Comparison of ENCODE assay signal across 8 mouse cellular contexts in the genomic region with DNA sequence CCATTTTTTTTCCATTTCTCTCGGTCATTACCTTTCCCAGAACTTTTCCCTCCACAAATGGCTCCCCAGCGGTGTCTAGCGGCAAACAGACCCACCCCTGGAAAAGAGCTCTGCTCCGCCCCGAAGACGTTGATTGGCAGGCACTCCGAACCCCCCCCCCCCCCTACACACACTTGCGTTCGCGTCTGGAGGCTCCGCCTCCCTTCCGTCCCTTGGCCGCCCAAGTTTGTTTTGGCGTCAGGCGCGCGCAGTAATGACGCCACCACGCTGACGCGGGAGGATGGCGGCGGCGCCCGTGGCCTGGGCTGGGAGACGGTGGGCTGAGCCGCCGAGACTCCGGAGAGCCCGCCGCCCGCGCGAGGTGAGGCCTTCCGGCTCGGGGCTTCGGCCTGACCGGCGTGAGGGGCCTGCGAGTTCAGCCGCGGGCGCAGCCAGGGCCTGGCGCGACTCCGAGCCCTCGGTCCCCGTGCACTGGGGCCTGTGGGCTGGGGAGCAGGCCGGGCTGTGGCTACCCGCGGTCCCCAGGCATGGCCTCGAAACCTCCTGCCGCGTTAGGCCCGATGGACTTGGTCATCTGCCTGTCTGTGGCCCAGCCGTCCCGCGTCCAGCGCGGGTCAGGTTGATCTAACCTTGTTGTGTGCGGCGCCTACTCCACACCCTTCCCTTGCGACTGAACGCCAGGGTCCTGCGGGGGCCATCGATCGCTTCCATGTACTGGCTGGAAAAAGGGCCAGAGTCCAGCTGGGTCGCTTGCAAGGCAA. TPM values are rescaled to one million over a fixed set of nuclear protein-coding genes. Genes with fewer than 3 reads are reported as not detected.
DNase-seq lines count a peak whose midpoint lies in the region; ATAC-seq and TF ChIP-seq lines count a peak whose summit lies in the region.

A gene (plus strand): TSS at position 262 of the 761 bp plus-strand sequence.

- no peaks in the 10 kb centered on the region for H3K27me3 ChIP-seq in hindbrain, postnatal 0 days (ENCODE audit: insufficient read depth, low read length)

- H3K9ac ChIP-seq in hindbrain, postnatal 0 days (replicated peaks; ENCODE audit: low read length), result peak within 1 kb of the TSS; percentile 96

- peak; percentile 98 for DNase-seq in ZHBTc4 (ENCODE audit: low read depth, low spot score)
- DNase-seq in gastrocnemius, adult 2 months, result peak; percentile 95
- DNase-seq in hindbrain, postnatal 0 days (ENCODE audit: low spot score), result peak; percentile 97
- DNase-seq in left cerebral cortex, adult 2 months (ENCODE audit: extremely low spot score in 1 of 2, low spot score in 2 of 2), result peak; percentile 92 to 96
- DNase-seq in right cerebral cortex, adult 2 months (ENCODE audit: low spot score in 2 of 2), result peak; percentile 90 to 91
- peak; percentile 92 for DNase-seq in urinary bladder, postnatal 14 days (ENCODE audit: low spot score)

- TF ChIP-seq CTCF in gastrocnemius, adult 2 months (IDR thresholded peaks at IDR 0.05), result no peak
- no peak for TF ChIP-seq CTCF in hindbrain, postnatal 0 days (IDR thresholded peaks at IDR 0.05; ENCODE audit: low read depth)
- TF ChIP-seq CTCF in left cerebral cortex, adult 2 months (IDR thresholded peaks at IDR 0.05), result no peak

- H3K27ac ChIP-seq in gastrocnemius, adult 2 months, result peak within 1 kb of the TSS; percentile 98
- H3K27ac ChIP-seq in hindbrain, postnatal 0 days, result peak within 1 kb of the TSS; percentile 87
- H3K27ac ChIP-seq in left cerebral cortex, adult 2 months, result peak within 1 kb of the TSS; percentile 97

- H3K4me2 ChIP-seq in hindbrain, postnatal 0 days (ENCODE audit: low read depth, low read length), result peak within 1 kb of the TSS; percentile 84

- H3K36me3 ChIP-seq in hindbrain, postnatal 0 days (ENCODE audit: insufficient read depth, low read length), result no peaks in the 10 kb centered on the region

- no peaks in the 10 kb centered on the region for H3K9me3 ChIP-seq in hindbrain, postnatal 0 days (ENCODE audit: low read length)

- ATAC-seq in common myeloid progenitor, adult 5-6 weeks (replicated peaks; ENCODE audit: low read depth, poor library complexity, severe bottlenecking), result peak; percentile 94
- peak; percentile 96 for ATAC-seq in hindbrain, postnatal 0 days
- ATAC-seq in megakaryocyte, adult 5-6 weeks (ENCODE audit: poor library complexity, severe bottlenecking), result peak; percentile 98

- intact Hi-C loops in gastrocnemius, adult 2 months (cut with DNase I), result loop anchor here (5.0 kb wide), 1 partner anchor 48 kb away; a partner anchor contains a TSS
- intact Hi-C loops in left cerebral cortex, adult 2 months (cut with DNase I), result loop anchor here (2.0 kb wide), 1 partner anchor 110 kb away; a partner anchor contains a TSS

- H3K4me3 ChIP-seq in gastrocnemius, adult 2 months, result peak within 1 kb of the TSS; percentile 93
- peak within 1 kb of the TSS; percentile 70 for H3K4me3 ChIP-seq in hindbrain, postnatal 0 days (ENCODE audit: low read length)
- peak within 1 kb of the TSS; percentile 98 for H3K4me3 ChIP-seq in left cerebral cortex, adult 2 months

- peaks cover 5% of the 10 kb centered on the region for H3K4me1 ChIP-seq in hindbrain, postnatal 0 days (ENCODE audit: insufficient read depth, low read length)

- under 1% methylated on average over 64 of the region's 68 CpGs for WGBS in hindbrain, postnatal 0 days

RNA-seq across cellular contexts. Expression of the gene that starts here (rescaled TPM):
- total RNA-seq in common myeloid progenitor, adult 5-6 weeks (2017), result 15.6 and 23.7 TPM in 2 replicates
- total RNA-seq in gastrocnemius, adult 2 months (2021), result 10 to 100 TPM; 11.3 to 12.8 TPM
- total RNA-seq in hindbrain, postnatal 0 days (2014; rRNA removed), result 30.0 and 32.3 TPM in 2 replicates
- 11.3 and 11.5 TPM in 2 replicates for polyA plus RNA-seq in hindbrain, postnatal 0 days (2015; fragmentation: Nextera tagmentation; extraction: Ambion mirVana)
- total RNA-seq in left cerebral cortex, adult 2 months (2021), result 1 to 10 TPM; 6.6 to 8.7 TPM
- 8.6 and 9.7 TPM in 2 replicates for total RNA-seq in megakaryocyte, adult 5-6 weeks (2015)
- 10.7 and 13.3 TPM in 2 replicates for total RNA-seq in megakaryocyte, adult 5-6 weeks (2017)

Comparison
In these comparisons a context has a peak if more than half of its experiments do, and no peak if none do; other contexts are left out.
1. Peak in every context shown above with its lines: DNase-seq, ATAC-seq, H3K4me3 ChIP-seq and H3K27ac ChIP-seq.